Mouse (Mus musculus): ENCODE results near the gene Efna3. TPM values are rescaled to one million over a fixed set of nuclear protein-coding genes. Genes with fewer than 3 reads are reported as not detected.

The Efna3 gene
- polyA plus RNA-seq, 1 experiment from 2014 or later, result 4.0 TPM

- peak overlapping the region; percentile 16; the same call in 1 of the 2 replicates for H3K4me3 ChIP-seq
- no peak for DNase-seq (ENCODE audit: extremely low spot score, low spot score)
- 68% methylated on average over 11 of the region's 11 CpGs for WGBS
- peak overlapping the region; percentile 59; the same call in 1 of the 2 replicates for H3K27ac ChIP-seq
- peaks cover 32% of the 10 kb centered on the region for H3K36me3 ChIP-seq (replicated peaks)
- peaks cover 55% of the 10 kb centered on the region for H3K27me3 ChIP-seq (ENCODE audit: poor library complexity, severe bottlenecking)
- H3K4me1 ChIP-seq, result peaks cover 84% of the 10 kb centered on the region
- no peaks in the 10 kb centered on the region for H3K9me3 ChIP-seq
These were observed 10.3 kb upstream of the Efna3 start for GRCm38 (mm10) chr3:89333053-89333452.

- WGBS, result 51% methylated on average over 12 of the region's 12 CpGs
- no peaks in the 10 kb centered on the region for H3K9me3 ChIP-seq
- H3K4me3 ChIP-seq, result peak overlapping the region; percentile 16; the same call in 1 of the 2 replicates
- no peak for DNase-seq (ENCODE audit: extremely low spot score, low spot score)
- peaks cover 32% of the 10 kb centered on the region for H3K36me3 ChIP-seq (replicated peaks)
- H3K27me3 ChIP-seq (ENCODE audit: poor library complexity, severe bottlenecking), result peaks cover 61% of the 10 kb centered on the region
- H3K27ac ChIP-seq, result peak overlapping the region; percentile 59
- peaks cover 84% of the 10 kb centered on the region for H3K4me1 ChIP-seq
These were observed 9.7 kb upstream of the Efna3 start for GRCm38 (mm10) chr3:89332476-89332875.

DNA sequence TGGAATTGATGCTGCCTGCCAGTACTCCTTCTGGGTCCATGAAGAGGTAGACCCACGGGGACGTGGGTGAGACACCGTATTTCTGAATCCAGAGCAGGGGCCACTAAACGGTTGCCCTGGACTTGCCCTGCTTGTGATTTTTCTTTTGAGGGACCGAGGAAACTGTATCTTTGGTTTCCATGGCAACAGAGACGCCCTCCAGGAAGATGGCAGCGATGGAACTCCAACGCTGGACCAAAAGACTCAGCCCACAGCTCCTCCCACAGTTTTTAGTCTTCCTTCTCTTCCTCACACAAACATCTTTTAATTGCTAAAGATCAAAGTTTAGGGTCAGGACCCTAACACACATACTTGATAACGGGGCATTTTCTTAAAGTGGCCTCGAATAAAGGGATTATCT, 9.2 kb upstream of the Efna3 start:
- peaks cover 32% of the 10 kb centered on the region for H3K36me3 ChIP-seq (replicated peaks)
- 45% methylated on average over 10 of the region's 10 CpGs for WGBS
- H3K27ac ChIP-seq, result 0 out of 2 replicates have a peak overlapping the region, but pooled peaks have one; percentile 59
- peaks cover 84% of the 10 kb centered on the region for H3K4me1 ChIP-seq
- no peaks in the 10 kb centered on the region for H3K9me3 ChIP-seq
- H3K4me3 ChIP-seq, result peak overlapping the region; percentile 16
- no peak for DNase-seq (ENCODE audit: extremely low spot score, low spot score)
- H3K27me3 ChIP-seq (ENCODE audit: poor library complexity, severe bottlenecking), result peaks cover 66% of the 10 kb centered on the region

DNA sequence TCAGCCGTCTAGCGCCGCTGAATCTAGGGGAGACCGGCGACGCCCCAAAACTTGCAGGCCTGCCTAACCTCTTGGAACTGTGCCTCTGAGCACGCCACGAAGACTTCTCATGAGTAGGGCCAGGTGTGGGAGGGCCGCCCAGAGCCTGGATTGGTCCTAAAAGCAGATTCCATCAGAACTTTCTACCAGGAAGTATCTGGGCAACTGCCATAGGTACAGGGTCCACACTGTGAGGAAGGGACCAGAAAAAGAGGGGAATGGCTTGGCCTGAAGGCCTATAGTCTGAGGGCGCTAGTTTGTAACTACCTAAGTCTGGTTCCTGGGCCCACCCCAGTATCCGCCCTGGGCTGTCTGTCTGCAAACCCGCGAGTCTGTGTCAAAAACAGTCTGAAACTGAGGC, 8.8 kb upstream of the Efna3 start:
- 73% methylated on average over 13 of the region's 13 CpGs for WGBS
- Histone ChIP-seq H3K9me3 (no peaks in the 10 kb centered on the region), H3K4me1 (peaks cover 81% of the 10 kb centered on the region), H3K36me3 (replicated peaks) (peaks cover 32% of the 10 kb centered on the region), H3K27me3 (ENCODE audit: poor library complexity, severe bottlenecking) (peaks cover 68% of the 10 kb centered on the region), H3K4me3 (0 out of 2 replicates have a peak overlapping the region, but pooled peaks have one; percentile 16), H3K27ac (peak overlapping the region; percentile 41; the same call in 1 of the 2 replicates)
- DNase-seq (ENCODE audit: extremely low spot score, low spot score), result no peak

DNA sequence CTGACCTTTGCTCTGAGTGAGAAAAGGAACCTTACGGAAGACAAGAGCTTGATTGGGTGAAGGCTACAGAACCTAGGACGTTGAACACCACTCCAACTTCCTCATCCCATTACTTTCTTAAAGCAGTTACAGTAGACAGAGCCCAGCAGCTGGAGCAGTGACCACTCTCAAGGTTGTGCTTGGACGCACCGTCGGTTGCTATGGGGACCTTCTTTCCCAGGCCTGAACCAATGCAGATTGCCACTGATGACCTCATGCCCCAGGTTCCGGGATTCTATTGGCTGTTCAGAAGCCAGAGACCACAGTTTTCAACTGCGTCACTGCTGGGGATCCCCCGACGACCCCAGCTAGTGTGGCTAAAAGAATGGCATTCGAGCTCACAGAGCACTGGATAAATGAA, 8.2 kb upstream of the Efna3 start:
- WGBS, result 20% methylated on average over 10 of the region's 10 CpGs
- no peak for DNase-seq (ENCODE audit: extremely low spot score, low spot score)
- Histone ChIP-seq H3K27me3 (ENCODE audit: poor library complexity, severe bottlenecking) (peaks cover 68% of the 10 kb centered on the region), H3K4me3 (no peak overlapping the region), H3K4me1 (peaks cover 75% of the 10 kb centered on the region), H3K27ac (peak overlapping the region; percentile 41; the same call in 1 of the 2 replicates), H3K36me3 (replicated peaks) (peaks cover 32% of the 10 kb centered on the region), H3K9me3 (no peaks in the 10 kb centered on the region)

DNA sequence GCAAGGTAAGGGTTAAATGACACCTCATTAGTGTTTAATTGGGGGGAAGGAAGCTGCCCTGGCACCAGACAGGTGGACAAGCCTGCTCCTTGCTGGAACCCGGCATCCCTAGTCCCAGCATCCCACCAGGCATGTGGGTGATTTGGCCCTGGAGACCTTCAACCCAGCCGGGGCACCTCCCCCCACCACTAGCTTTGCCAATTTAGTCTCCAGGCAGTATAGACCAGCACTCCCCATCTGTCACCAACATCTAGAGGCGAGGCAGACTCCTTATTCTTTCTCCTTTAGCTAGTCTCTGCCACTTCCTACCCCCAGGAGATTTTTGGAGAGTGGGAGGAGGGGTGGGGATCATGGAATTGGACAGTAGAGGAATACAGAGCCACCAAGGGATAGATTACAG, 7.6 kb upstream of the Efna3 start:
- H3K4me1 ChIP-seq, result peaks cover 69% of the 10 kb centered on the region
- H3K27ac ChIP-seq, result no peak overlapping the region

GRCm38 (mm10) chr3:89328623-89329022, 5.9 kb upstream of the Efna3 start:
- no peaks in the 10 kb centered on the region for H3K9me3 ChIP-seq
- peaks cover 12% of the 10 kb centered on the region for H3K36me3 ChIP-seq (replicated peaks)
- no peak for DNase-seq (ENCODE audit: extremely low spot score, low spot score)
- WGBS, result 15% methylated on average over 4 of the region's 4 CpGs
- H3K27me3 ChIP-seq (ENCODE audit: poor library complexity, severe bottlenecking), result peaks cover 61% of the 10 kb centered on the region
- H3K27ac ChIP-seq, result peak overlapping the region; percentile 54; the same call in 1 of the 2 replicates
- H3K4me3 ChIP-seq, result no peak overlapping the region
- peaks cover 55% of the 10 kb centered on the region for H3K4me1 ChIP-seq

More for the DNA sequence above, 7.6 kb upstream of the Efna3 start:
- Histone ChIP-seq H3K4me3 (no peak overlapping the region), H3K36me3 (replicated peaks) (peaks cover 29% of the 10 kb centered on the region), H3K9me3 (no peaks in the 10 kb centered on the region), H3K27me3 (ENCODE audit: poor library complexity, severe bottlenecking) (peaks cover 68% of the 10 kb centered on the region)
- 68% methylated on average over 3 of the region's 3 CpGs for WGBS
- no peak for DNase-seq (ENCODE audit: extremely low spot score, low spot score)

- H3K4me3 ChIP-seq, result no peak overlapping the region
- peaks cover 52% of the 10 kb centered on the region for H3K4me1 ChIP-seq
- H3K27ac ChIP-seq, result no peak overlapping the region
- peaks cover under 1% of the 10 kb centered on the region for H3K36me3 ChIP-seq (replicated peaks)
- peaks cover 64% of the 10 kb centered on the region for H3K27me3 ChIP-seq (ENCODE audit: poor library complexity, severe bottlenecking)
- no peaks in the 10 kb centered on the region for H3K9me3 ChIP-seq
- 71% methylated on average over 9 of the region's 9 CpGs for WGBS
- DNase-seq (ENCODE audit: extremely low spot score, low spot score), result no peak
These were observed 4.7 kb upstream of the Efna3 start for GRCm38 (mm10) chr3:89327371-89327870.

GRCm38 (mm10) chr3:89325882-89326281, 3.1 kb upstream of the Efna3 start:
- no peak overlapping the region for H3K27ac ChIP-seq
- H3K36me3 ChIP-seq (replicated peaks), result no peaks in the 10 kb centered on the region
- peaks cover 68% of the 10 kb centered on the region for H3K27me3 ChIP-seq (ENCODE audit: poor library complexity, severe bottlenecking)
- WGBS, result 93% methylated on average over 8 of the region's 8 CpGs
- no peak overlapping the region for H3K4me3 ChIP-seq
- DNase-seq (ENCODE audit: extremely low spot score, low spot score), result no peak
- H3K4me1 ChIP-seq, result peaks cover 52% of the 10 kb centered on the region
- no peaks in the 10 kb centered on the region for H3K9me3 ChIP-seq

DNA sequence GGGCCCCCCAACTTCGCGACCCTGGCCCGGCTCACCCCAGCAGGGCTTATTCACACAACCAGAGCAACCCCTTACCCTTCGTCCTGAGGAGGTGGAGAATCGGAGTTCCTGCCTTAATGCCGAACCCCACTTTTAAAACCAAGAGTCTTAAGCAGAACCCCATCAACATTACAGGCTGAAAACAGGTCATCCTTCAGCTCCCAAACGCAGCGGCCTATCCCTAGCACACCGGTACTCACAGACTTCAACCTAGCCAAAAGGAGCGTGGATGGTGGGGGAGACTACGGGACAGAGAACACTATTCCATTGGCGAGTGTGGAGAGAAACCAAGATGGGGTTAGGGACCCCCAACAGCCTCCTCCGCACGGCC, 649 bp downstream of the Efna3 start:
- Histone ChIP-seq H3K27me3 (ENCODE audit: poor library complexity, severe bottlenecking) (peaks cover 77% of the 10 kb centered on the region), H3K4me3 (peak overlapping the region; percentile 70), H3K9me3 (no peaks in the 10 kb centered on the region), H3K27ac (peak overlapping the region; percentile 78), H3K36me3 (replicated peaks) (no peaks in the 10 kb centered on the region), H3K4me1 (peaks cover 61% of the 10 kb centered on the region)
- 1% methylated on average over 14 of the region's 14 CpGs for WGBS
- DNase-seq (ENCODE audit: extremely low spot score, low spot score), result no peak

DNA sequence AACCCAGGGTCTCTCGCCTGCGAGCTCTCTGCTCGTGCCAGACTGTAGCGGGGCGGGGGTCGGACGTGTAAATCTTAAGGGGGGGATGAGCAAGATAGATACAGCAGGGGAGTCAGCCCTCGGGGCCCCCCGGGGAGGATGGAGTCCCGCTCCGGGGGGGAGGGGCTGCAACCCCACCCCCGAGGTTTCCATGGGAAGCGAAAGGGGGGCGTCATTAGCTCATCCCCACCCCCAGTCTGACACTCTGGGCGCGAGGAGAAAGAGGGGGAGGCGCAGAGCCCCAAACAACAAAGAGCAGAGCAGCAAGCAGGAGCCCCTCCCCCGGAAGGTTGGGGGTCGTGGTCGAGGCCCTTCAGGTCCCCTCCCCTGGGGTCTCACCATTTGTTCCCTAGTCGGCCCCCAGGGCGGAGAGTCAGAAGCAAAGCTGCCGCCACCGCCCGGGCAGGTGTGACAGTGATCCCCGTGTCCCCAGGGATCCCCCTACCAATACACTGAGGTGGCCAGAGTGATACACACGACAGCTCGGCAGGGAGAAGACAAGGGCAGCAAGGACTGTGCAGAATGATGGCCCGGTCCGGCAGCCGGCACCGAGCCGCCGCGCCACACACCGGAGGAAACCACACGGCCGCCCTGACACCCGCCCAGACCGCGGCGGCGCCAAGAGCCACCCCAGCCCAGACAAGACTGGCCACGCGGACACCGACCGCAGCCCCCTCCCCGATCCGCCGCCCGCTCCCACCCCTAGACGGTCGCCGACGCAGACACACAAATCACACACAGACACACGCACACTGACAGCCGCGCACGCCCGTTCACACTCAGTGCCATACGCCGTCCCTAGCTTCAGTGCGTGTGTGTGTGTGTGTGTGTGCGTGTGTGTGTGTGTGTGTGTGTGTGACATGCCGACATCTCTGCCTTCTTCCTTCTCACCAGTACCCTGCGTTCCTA, 1.3 kb downstream of the Efna3 start:
- peaks cover 81% of the 10 kb centered on the region for H3K27me3 ChIP-seq (ENCODE audit: poor library complexity, severe bottlenecking)
- WGBS, result 1% methylated on average over 66 of the region's 66 CpGs

GRCm38 (mm10) chr3:89320581-89321182, 2.1 kb downstream of the Efna3 start:
- Histone ChIP-seq H3K27me3 (ENCODE audit: poor library complexity, severe bottlenecking) (peaks cover 88% of the 10 kb centered on the region), H3K4me1 (peaks cover 72% of the 10 kb centered on the region), H3K4me3 (peak overlapping the region; percentile 70), H3K36me3 (replicated peaks) (no peaks in the 10 kb centered on the region), H3K9me3 (no peaks in the 10 kb centered on the region), H3K27ac (peak overlapping the region; percentile 78)
- WGBS, result 1% methylated on average over 41 of the region's 41 CpGs
- DNase-seq (ENCODE audit: extremely low spot score, low spot score), result peak; percentile 68

More for the DNA sequence above, 1.3 kb downstream of the Efna3 start:
- H3K4me1 ChIP-seq, result peaks cover 64% of the 10 kb centered on the region
- H3K27ac ChIP-seq, result peak overlapping the region; percentile 78
- H3K36me3 ChIP-seq (replicated peaks), result no peaks in the 10 kb centered on the region
- H3K9me3 ChIP-seq, result no peaks in the 10 kb centered on the region
- DNase-seq (ENCODE audit: extremely low spot score, low spot score), result peak; percentile 46
- peak overlapping the region; percentile 70 for H3K4me3 ChIP-seq

Data from forebrain, embryonic 10.5 days (tissue).